Mouse (Mus musculus) ES-Bruce4 (cell line): Measurements from ENCODE around the gene Nob1. TPM values are rescaled to one million over a fixed set of nuclear protein-coding genes. Genes with fewer than 3 reads are reported as not detected.
A peak's percentile ranks its signal among the peaks of the same experiment; 100 is the strongest.

Source experiments
- H3K27ac ChIP-seq: 2 replicates; pipeline ENCODE4 v1.5.1; 2012; ENCODE audit warnings: low read length, inconsistent platforms; ENCODE audit not compliant: insufficient read depth
- H3K27me3 ChIP-seq: 2 replicates; pipeline ENCODE4 v1.6.1; 2012; ENCODE audit warnings: mild to moderate bottlenecking, low read length, inconsistent platforms; ENCODE audit not compliant: control insufficient read depth, poor library complexity, insufficient read depth, severe bottlenecking
- H3K36me3 ChIP-seq: 2 replicates; pipeline ENCODE4 v1.6.1; 2012; ENCODE audit warnings: inconsistent platforms, mild to moderate bottlenecking, low read length, moderate library complexity; ENCODE audit not compliant: control insufficient read depth, poor library complexity, insufficient read depth, severe bottlenecking
- H3K4me1 ChIP-seq: one replicate; pipeline ENCODE4 v1.8.1; 2011; ENCODE audit warnings: low read length; ENCODE audit not compliant: control insufficient read depth, insufficient read depth
- H3K4me3 ChIP-seq: 2 replicates; pipeline ENCODE4 v1.5.1; 2011; ENCODE audit warnings: low read depth, mild to moderate bottlenecking, low read length
- H3K9ac ChIP-seq: 2 replicates; pipeline ENCODE4 v1.6.1; 2012; ENCODE audit warnings: low read depth, mild to moderate bottlenecking, inconsistent platforms; ENCODE audit not compliant: poor library complexity, severe bottlenecking
- H3K9me3 ChIP-seq: replicated peaks from 2 replicates; pipeline ENCODE4 v1.6.1; 2012; ENCODE audit warnings: mild to moderate bottlenecking, low read length, inconsistent platforms; ENCODE audit not compliant: control insufficient read depth, poor library complexity, insufficient read depth, severe bottlenecking
- CTCF ChIP-seq: IDR thresholded peaks from one replicate; pipeline ENCODE4 v1.8.1; 2011; ENCODE audit warnings: low read depth, low read length
- EP300 ChIP-seq: IDR thresholded peaks from 2 replicates; pipeline ENCODE4 v1.6.1; 2011; ENCODE audit warnings: low read depth, low read length; ENCODE audit not compliant: insufficient read depth
- POLR2A ChIP-seq: IDR thresholded peaks from one replicate; pipeline ENCODE4 v1.8.1; 2011; ENCODE audit warnings: low read length; ENCODE audit not compliant: insufficient read depth
- polyA plus RNA-seq: library from polyadenylated mRNA; stranded (reverse); fragments of >200 nt; gene quantifications from 2 replicates; pipeline ENCODE4 v1.2.4, GENCODE M21; 2011; ENCODE audit warnings: low read depth; ENCODE audit not compliant: missing spikeins, insufficient read depth, insufficient read length

Nob1 gene
- polyA plus RNA-seq, 1 experiment = 68.4 TPM

DNA sequence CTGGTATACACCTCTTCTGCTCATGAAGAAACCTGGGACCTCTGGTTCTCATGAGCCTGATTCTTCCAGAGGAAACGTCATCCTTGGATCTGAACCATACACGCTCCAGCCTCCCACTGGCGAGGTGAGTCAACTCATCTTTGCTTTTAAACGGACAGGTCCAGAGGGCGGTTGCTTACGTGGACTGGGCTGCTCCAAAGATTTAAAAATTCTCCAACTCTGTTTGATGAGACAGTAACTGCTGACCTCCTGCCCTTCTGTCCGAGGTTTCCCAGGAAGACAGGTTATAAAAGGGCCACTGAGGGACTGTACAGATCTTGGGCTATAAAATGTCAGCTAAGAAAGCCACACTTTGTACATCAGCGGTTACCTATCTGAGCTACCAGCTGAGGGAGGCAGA, 6.0 kb upstream of the Nob1 start:
- H3K9me3 ChIP-seq = no peaks in the 10 kb centered on the region; the same call in 1 of the 2 replicates
- no peaks in the 10 kb centered on the region for H3K27me3 ChIP-seq
- H3K9ac ChIP-seq = no peak overlapping the region
- no peak overlapping the region for H3K27ac ChIP-seq
- TF ChIP-seq POLR2A (no peak), EP300 (no peak), CTCF (no peak)
- no peaks in the 10 kb centered on the region for H3K36me3 ChIP-seq
- H3K4me1 ChIP-seq = no peaks in the 10 kb centered on the region
- H3K4me3 ChIP-seq = no peak overlapping the region

DNA sequence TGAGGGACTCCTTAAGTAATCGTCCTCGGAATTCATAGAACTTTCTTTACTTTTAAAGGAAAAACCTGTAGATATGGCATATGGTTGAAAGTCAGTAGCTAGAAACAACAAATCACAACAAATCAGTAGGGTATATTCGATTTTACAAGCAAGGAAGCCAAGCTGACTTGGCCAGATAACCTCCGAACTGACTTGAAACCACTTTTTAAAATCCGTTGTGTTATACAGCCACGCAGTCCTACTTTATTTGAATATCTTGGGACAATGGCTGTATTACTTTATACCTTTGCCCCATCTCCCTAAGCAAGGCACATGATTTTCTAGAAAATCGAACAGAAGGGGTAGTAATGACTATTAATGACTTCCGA, 363 bp upstream of the Nob1 start:
- Histone ChIP-seq H3K4me3 (no peak overlapping the region), H3K27me3 (no peaks in the 10 kb centered on the region), H3K9ac (peak overlapping the region; percentile 33), H3K4me1 (peaks cover 2% of the 10 kb centered on the region), H3K36me3 (peaks cover 29% of the 10 kb centered on the region), H3K27ac (no peak overlapping the region), H3K9me3 (no peaks in the 10 kb centered on the region; the same call in 1 of the 2 replicates)
- TF ChIP-seq CTCF = no peak
- no peak for TF ChIP-seq EP300
- no peak for TF ChIP-seq POLR2A

DNA sequence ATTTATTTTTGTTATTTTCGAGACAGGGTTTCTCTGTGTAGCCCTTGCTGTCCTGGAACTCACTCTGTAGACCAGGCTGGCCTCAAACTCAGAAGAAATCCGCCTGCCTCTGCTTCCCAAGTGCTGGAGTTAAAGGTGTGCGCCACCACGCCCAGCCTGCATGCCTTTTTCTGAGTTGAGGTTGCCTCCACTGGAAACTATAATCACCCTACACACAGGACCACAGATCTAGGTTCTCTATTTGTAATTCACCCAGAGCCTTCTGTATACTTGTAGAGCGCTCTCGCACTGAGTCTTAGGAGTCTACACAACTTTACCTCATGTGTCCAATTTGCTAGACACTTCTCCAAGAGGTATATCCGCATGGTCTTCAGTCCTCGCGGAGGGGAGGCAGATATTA, 675 bp downstream of the Nob1 start:
- no peaks in the 10 kb centered on the region for H3K27me3 ChIP-seq
- H3K4me3 ChIP-seq = peak overlapping the region; percentile 77
- no peaks in the 10 kb centered on the region; the same call in 1 of the 2 replicates for H3K9me3 ChIP-seq
- no peak overlapping the region for H3K27ac ChIP-seq
- peaks cover 40% of the 10 kb centered on the region for H3K36me3 ChIP-seq
- H3K9ac ChIP-seq = peak overlapping the region; percentile 83
- TF ChIP-seq EP300 (no peak), CTCF (no peak), POLR2A (no peak)
- H3K4me1 ChIP-seq = peaks cover 2% of the 10 kb centered on the region

DNA sequence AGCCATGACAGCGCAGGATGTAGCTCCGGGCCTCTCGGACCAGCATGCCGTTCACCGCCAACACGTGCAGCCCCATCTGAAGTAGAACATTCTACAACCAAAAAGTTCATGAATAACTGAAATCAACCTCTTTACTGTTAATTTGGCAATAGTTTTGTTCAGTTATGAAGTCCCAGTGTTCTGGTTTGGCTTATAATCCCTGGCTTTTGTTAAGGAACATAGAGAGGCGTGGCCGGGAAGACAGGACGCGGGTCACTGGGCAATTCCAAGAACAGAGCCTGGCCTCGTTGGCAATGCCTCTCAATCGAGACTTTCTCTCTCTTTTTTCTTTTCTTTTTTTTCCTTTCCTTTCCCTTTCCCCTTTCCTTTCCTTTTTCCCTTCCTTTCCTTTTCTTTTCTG, 7.8 kb downstream of the Nob1 start:
- H3K4me3 ChIP-seq = no peak overlapping the region
- H3K9ac ChIP-seq = no peak overlapping the region
- TF ChIP-seq CTCF = no peak
- H3K27me3 ChIP-seq = no peaks in the 10 kb centered on the region
- H3K4me1 ChIP-seq = peaks cover 5% of the 10 kb centered on the region
- peaks cover 93% of the 10 kb centered on the region for H3K36me3 ChIP-seq
- peak overlapping the region; percentile 20; the same call in 1 of the 2 replicates for H3K27ac ChIP-seq
- no peaks in the 10 kb centered on the region for H3K9me3 ChIP-seq

DNA sequence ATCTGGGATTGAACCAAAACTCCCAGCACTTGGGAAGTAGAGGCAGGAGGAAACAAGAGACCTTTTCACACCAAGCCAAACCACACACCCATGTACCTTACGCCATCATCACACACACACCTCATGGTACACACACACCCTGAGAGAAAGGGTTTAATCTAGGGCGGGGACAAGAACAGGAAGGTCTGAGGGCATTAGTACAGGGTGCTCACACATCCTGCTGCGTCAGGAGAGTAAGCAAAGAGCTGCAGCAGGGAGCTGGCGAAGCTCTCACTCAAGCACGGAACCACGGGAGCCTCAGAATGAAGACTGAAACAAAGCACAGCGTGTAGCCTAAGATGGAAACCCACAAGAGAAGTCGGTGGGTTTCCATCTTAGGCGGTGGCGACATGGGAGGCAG, 11.0 kb downstream of the Nob1 start:
- TF ChIP-seq EP300 = no peak
- TF ChIP-seq POLR2A = no peak
- TF ChIP-seq CTCF = no peak
- no peak overlapping the region for H3K9ac ChIP-seq
- 0 out of 2 replicates have a peak overlapping the region, but pooled peaks have one; percentile 2 for H3K27ac ChIP-seq
- H3K27me3 ChIP-seq = no peaks in the 10 kb centered on the region
- H3K36me3 ChIP-seq = peaks cover 83% of the 10 kb centered on the region
- peaks cover 5% of the 10 kb centered on the region for H3K4me1 ChIP-seq
- no peak overlapping the region for H3K4me3 ChIP-seq
- H3K9me3 ChIP-seq = no peaks in the 10 kb centered on the region

DNA sequence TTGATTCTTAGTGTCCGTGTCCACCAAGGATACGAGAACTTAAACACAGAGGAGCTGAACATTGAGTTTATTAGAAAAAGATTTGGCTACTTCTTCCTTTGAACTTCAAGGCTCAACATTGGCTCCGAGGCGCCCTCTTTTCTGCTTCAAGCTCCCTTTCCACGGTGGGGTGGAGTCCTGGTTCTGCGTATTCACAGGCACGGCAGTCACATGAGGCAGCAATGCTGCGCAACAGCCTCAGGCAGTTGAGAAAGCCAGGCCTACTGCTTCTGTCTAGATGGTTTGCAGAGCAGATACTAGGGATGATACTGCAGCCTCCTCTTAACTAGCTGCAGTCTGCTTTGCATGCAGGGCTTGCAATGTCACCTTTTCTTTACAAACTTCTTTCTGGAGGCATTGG, 12.3 kb downstream of the Nob1 start:
- TF ChIP-seq CTCF (no peak), EP300 (peak; percentile 54; the same call in 1 of the 2 replicates)
- no peaks in the 10 kb centered on the region for H3K27me3 ChIP-seq
- H3K9ac ChIP-seq = no peak overlapping the region
- H3K4me1 ChIP-seq = peaks cover 5% of the 10 kb centered on the region
- peak overlapping the region; percentile 12 for H3K27ac ChIP-seq
- no peak overlapping the region for H3K4me3 ChIP-seq
- H3K36me3 ChIP-seq = peaks cover 71% of the 10 kb centered on the region
- H3K9me3 ChIP-seq = no peaks in the 10 kb centered on the region
